Comparison of ENCODE assay signal across 17 mouse cellular contexts in genomic region chr2:109402556-109402955, GRCm38 (mm10).
A peak's percentile ranks its signal among the peaks of the same experiment; 100 is the strongest.
DNase-seq lines count a peak whose midpoint lies in the region; ATAC-seq and TF ChIP-seq lines count a peak whose summit lies in the region.
"Had no signal": no experiment of that assay in that cellular context is flagged by ENCODE, and none has a peak within 500 bp of the region (broad histone marks: within the 10 kb centered on the region; RNA-seq: fewer than 3 reads in every experiment).

No protein-coding gene starts in this region.

- in situ Hi-C loops in Patski (cut with MboI; ENCODE audit: low pct_unique_long_range_greater_than_20kb), result no loop called here

- H3K27me3 ChIP-seq in Patski, result no peaks in the 10 kb centered on the region
- H3K27me3 ChIP-seq: embryonic facial prominence, embryonic 12.5 days had no signal

- POLR2A ChIA-PET in Patski (lab: Charles Lee), result interaction anchor here (0.6 to 1.1 kb wide), 3 partner anchors 10 to 81 kb away, joined by 3 to 5 read pairs (median 3); no protein-coding TSS in a partner anchor

- peak; percentile 90 for DNase-seq in 3T3-L1 (ENCODE audit: low read depth, low spot score)
- DNase-seq in Muller cell, postnatal 12 days (ENCODE audit: inconsistent ontology term), result peak; percentile 40
- no peak for DNase-seq in Patski (ENCODE audit: low read depth, low spot score)
- no peak for DNase-seq in urinary bladder, adult 2 months (ENCODE audit: low spot score)
- DNase-seq in kidney, adult 11 months, result no peak
- no peak for DNase-seq in adrenal gland, postnatal 36 days
- DNase-seq: adrenal gland, adult 2 months; adrenal gland, postnatal 10 days; adrenal gland, postnatal 25 days; cerebellum, adult 11-12 months; cerebellum, adult 2 months; cerebellum, adult 9-10 months; cerebellum, postnatal 10 days; cerebellum, postnatal 25 days had no signal

- CTCF ChIA-PET in Patski (lab: Charles Lee), result no interaction called here

- peak; percentile 70 for ATAC-seq in Patski
- ATAC-seq: forebrain, embryonic 14.5 days; forebrain, embryonic 16.5 days had no signal

- no peak for TF ChIP-seq CTCF in Patski (IDR thresholded peaks at IDR 0.05)

Comparison
In these comparisons a context has a peak if more than half of its experiments do, and no peak if none do; other contexts are left out.
1. DNase-seq: peak in 3T3-L1 (single experiment) and Muller cell, postnatal 12 days (single experiment); none in Patski (single experiment), urinary bladder, adult 2 months (single experiment), kidney, adult 11 months (single experiment) and adrenal gland, postnatal 36 days (0 of 2).